Mouse (Mus musculus) bone marrow, adult 2 months (tissue): ENCODE results near the gene Sdk1.

Source experiments
- CTCF ChIP-seq: fragments of 200-500 bp; IDR thresholded peaks from 2 replicates; pipeline ENCODE4 v1.5.1; 2011; ENCODE audit warnings: low read length, control low read depth; ENCODE audit not compliant: control insufficient read depth, insufficient read depth
- POLR2A ChIP-seq: fragments of 200-500 bp; IDR thresholded peaks from 2 replicates; pipeline ENCODE4 v1.6.1; 2011; ENCODE audit warnings: low read depth, mild to moderate bottlenecking, control low read depth, low read length, borderline replicate concordance; ENCODE audit not compliant: control insufficient read depth

GRCm38 (mm10) chr5:141783516-141783915 is 542.2 kb downstream of the Sdk1 start:
- TF ChIP-seq POLR2A (no peak), CTCF (no peak)
